Mouse (Mus musculus): Measurements from ENCODE around the gene Ptpre.
"Not testable (repeated sequence)": the region's sequence is repeated elsewhere in the genome, so short reads cannot be mapped to it uniquely, and the experiment has no call there.

The Ptpre gene

DNA sequence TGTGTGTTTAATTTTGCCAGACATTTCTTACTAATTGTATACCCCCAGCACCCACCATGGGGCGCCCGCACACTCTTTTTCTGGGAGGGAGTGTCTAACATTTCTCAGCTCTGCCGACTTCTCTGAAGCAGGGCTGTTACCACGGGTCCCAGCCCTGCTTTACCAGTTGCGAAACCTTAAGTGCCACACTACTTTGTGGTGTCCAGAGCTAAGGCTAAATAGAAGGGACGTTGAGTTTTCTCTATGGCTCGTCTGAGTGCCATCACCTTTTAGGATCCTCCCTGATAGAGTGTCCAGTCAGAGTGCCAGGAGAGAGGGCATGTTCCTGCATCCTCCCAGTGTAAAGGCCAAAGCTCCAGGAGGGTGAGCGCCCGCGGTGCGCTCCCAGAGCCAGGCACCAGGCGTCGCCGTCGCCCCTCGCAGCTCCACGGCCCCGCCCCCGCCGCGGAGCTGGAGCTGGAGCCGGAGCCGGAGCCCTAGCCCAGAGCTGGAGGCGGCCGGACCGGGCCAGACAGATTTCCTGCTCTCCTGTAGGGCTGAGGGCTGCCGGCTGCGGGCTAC is at the start of gene Ptpre:
Ptpre (plus strand) TSS at position 141 of the 561 bp plus-strand sequence.
- DNase-seq: peak; percentile 45 to 49

DNA sequence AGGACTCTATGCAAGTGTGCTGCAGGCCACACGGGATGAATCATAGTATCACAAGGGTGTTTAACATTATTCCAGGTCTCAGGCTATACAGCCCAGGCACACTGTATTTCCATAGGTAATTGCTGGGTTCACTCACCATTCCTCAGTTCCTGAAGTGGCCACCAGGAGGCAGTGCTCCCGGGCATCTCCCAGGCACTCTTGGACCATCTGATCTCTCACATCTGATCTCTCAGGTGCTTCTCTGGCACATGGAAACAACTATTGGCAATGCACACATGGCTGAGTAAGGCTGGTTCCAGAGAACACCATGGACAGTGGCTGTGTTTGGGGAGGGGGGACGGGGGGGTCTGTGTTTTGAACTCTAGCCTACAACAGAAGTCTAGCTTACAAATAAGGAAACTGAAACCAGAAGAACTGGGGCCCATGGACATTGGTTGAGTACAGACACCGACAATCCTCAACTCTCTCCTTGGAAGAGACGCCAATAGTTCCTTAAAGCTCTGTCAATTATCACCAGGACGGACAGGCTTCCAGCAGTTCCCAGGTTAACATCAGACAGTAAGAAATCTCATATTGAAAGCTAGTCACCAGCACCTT is 49.0 kb upstream of the Ptpre start:
- DNase-seq: no peak

- DNase-seq: no peak
Measured at GRCm38 (mm10) chr7:135489724-135490499, 47.4 kb upstream of the Ptpre start.

GRCm38 (mm10) chr7:135490500-135490886 is 46.8 kb upstream of the Ptpre start:
- no peak for DNase-seq

GRCm38 (mm10) chr7:135495303-135495702 is 42.0 kb upstream of the Ptpre start:
- DNase-seq: no peak

DNA sequence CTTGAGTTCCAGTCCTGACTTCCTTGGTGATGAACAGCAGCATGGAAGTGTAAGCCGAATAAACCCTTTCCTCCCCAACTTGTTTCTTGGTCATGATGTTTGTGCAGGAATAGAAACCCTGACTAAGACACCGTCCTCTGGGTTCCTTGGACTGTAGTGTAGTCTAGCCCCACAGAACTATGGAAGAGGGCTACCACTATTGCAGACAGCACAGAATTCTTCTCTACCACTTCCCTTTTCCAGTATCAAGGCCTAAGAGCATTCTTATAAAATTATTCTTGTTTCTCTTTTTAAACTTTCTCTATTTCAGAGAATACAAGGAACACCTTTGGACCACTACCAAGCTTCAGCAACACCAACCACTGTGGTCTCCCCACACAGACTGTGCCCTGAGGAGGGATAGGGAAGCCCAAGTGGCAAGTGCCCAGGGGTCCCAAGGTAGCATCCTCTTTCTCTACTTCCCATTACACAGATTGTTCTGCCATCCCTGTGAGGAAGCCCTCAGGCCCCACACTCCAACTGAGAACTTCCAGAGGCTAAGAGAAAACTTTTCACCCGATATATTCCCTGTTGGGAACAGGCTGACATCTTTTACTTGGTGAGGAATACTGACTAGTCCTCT is 38.6 kb upstream of the Ptpre start:
- DNase-seq: no peak

DNA sequence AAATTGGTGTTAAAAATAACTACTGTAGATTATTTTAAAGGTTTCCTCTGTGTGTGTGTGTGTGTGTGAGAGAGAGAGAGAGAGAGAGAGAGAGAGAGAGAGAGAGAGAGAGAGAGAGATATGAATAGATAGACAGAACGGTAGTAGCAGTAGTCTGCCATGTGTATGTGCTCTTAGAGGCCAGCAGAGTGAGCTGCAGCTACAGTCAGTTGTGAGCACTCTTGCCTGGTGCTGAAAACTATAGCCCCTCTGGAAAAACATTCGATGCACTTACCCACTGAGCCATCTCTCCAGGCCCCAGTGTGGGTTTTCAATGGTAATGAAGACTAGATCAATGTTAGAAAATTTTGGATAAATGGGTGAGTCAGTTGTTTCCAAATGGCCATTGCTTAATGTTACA is 37.9 kb upstream of the Ptpre start:
- DNase-seq: no peak

DNA sequence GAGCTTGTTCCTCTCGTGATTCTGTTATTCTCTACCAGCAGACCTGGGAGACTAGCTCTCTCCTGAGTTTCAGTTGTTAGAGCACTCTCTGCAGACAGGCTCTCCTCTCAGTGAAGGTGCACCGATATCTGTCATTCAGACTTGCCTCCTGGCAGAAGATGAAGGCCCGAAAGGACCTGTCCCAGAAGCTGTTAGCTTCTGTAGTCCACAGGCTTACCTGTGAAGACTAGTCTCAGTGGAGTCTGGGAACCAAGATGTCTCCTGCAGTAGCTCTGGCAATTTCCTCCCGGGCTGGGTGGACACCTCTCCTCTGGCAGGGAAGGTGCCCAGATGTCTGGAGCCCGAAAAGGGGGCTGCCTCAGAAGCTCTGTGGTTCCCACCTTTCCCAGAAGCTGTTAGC is 30.8 kb upstream of the Ptpre start:
- not testable (repeated sequence) for DNase-seq

- DNase-seq: no peak
Measured at GRCm38 (mm10) chr7:135508602-135509001, 28.7 kb upstream of the Ptpre start.

- DNase-seq: no peak
Measured at GRCm38 (mm10) chr7:135509272-135509671, 28.0 kb upstream of the Ptpre start.

DNA sequence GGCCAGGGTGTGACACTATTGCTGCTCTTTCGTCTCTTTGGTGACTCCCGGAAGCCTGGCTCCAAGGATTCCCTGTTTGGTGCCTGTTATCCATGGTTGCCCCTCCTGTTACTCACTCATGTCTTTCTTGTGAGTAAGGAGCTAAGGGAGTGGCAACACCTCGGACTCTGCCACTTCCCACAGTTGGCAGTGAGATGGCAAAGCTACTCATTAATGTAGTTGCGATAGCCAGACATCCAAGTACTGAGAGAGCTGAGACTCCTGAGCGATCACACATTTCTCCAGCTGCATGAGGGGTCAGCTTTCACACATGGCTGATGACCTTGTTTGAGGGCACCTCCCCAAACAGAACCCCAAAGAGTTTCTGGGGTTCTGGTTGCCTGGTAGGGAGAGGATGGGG is 26.9 kb upstream of the Ptpre start:
- DNase-seq: no peak

GRCm38 (mm10) chr7:135511723-135512122 is 25.6 kb upstream of the Ptpre start:
- DNase-seq: no peak

DNA sequence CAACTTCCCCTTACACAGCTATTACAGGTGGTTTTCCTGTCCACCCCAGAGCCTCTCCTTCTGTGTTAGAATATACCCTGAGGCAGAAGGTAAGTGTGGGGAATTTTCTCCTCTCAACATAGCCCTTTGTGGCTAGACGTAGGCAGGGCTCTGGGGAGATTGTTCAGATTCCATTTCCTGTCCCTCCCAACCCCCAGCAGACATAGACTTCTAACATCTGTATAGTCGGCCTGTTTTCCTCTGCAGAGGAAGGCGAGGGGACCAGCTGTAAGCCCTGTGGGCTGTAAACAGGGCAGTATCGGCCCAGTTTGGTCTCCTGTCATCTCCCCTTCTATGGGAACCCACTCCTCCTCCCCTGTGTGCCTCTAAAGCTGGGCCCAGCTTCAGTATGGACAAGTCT is 20.1 kb upstream of the Ptpre start:
- DNase-seq: no peak

GRCm38 (mm10) chr7:135520241-135520640 is 17.0 kb upstream of the Ptpre start:
- DNase-seq: no peak

- no peak for DNase-seq
Measured at GRCm38 (mm10) chr7:135521755-135522512, 15.3 kb upstream of the Ptpre start.

GRCm38 (mm10) chr7:135523981-135524380 is 13.3 kb upstream of the Ptpre start:
- no peak for DNase-seq

- no peak for DNase-seq
Measured at GRCm38 (mm10) chr7:135524424-135524967, 12.8 kb upstream of the Ptpre start.

DNA sequence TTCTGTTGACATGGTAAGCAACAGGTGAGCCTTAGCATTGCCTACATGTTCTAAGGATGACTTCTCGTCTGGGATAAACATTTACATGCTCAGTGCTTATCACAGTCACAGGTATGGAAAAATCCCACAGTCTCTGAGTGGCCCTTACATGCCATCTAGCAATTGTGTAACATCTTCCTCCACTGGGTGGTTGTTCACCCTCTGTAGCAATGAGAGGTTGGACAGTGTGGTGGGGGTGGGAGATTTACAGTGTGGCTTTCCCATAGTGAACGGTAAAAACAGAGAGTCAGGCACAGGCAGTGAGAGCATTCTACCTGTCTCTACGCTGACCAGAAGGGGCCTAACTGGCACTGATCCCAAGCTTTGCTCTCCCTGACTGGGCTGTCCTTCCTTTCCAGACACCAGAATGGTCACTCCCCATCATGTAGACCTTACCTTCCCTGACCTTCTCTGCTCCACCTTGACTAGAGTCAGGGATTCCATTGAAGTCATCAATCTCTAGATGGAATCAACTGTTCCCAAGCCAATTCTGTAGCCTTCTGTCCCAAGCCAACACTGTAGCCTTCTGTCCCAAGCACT is 10.6 kb upstream of the Ptpre start:
- DNase-seq: no peak

GRCm38 (mm10) chr7:135527169-135527568 is 10.1 kb upstream of the Ptpre start:
- DNase-seq: no peak

- DNase-seq: no peak
Measured at GRCm38 (mm10) chr7:135528515-135528914, 8.8 kb upstream of the Ptpre start, which contains the start of gene Clrn3. Gene Clrn3 (minus strand): TSS chr7:135528654.

DNA sequence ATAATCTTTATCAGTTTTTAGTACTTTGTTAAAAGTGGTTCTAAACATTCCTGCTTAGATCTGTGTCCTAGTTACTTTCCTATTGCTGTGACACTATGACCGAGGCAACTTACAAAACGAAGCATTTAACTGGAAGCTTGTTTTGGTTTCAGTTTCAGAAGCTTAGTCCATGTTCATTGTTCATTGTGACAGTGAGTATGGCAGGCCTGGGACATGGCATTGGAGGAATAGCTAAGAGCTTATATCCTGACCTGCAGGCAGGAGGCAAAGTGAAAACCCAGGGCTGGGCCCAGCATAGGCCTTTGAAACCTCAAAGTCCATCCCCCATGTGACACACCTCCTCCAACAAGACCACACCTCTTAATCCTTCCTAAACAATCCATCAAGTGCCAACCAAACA is 8.2 kb upstream of the Ptpre start:
- DNase-seq: no peak

GRCm38 (mm10) chr7:135534548-135535189 is 2.6 kb upstream of the Ptpre start:
- no peak for DNase-seq

Measured in thymus, adult 18-20 months (tissue).